Mouse (Mus musculus) spleen, adult 2 months (tissue): ENCODE measurements around the gene Gabarap.

ENCODE experiments used
- CTCF ChIP-seq: fragments of 200-500 bp; IDR thresholded peaks from 2 replicates; pipeline ENCODE4 v1.5.1; 2011; ENCODE audit warnings: mild to moderate bottlenecking, inconsistent platforms; ENCODE audit not compliant: insufficient read depth, insufficient read length, insufficient replicate concordance; ENCODE audit errors: extremely low read depth
- POLR2A ChIP-seq: fragments of 200-500 bp; IDR thresholded peaks from 2 replicates; pipeline ENCODE4 v1.6.1; 2011; ENCODE audit warnings: low read depth, low read length, inconsistent platforms

GRCm38 (mm10) chr11:70015677-70016076 is 24.7 kb downstream of the Gabarap start:
- TF ChIP-seq CTCF: no peak
- TF ChIP-seq POLR2A: no peak
